Mouse (Mus musculus) gastrocnemius, adult 2 months (tissue): Measurements from ENCODE around the gene Sertad2. TPM values are rescaled to one million over a fixed set of nuclear protein-coding genes. Genes with fewer than 3 reads are reported as not detected.

Source experiments
- DNase-seq: peaks from one replicate; pipeline ENCODE4 v3.0.0; 2022
- H3K27ac ChIP-seq: fragments of 200-600 bp; 2 replicates; pipeline ENCODE4 v1.8.1; 2022; ENCODE audit warnings: mild to moderate bottlenecking
- H3K4me3 ChIP-seq: fragments of 200-600 bp; 2 replicates; pipeline ENCODE4 v1.8.1; 2022; ENCODE audit warnings: mild to moderate bottlenecking, moderate library complexity
- CTCF ChIP-seq: fragments of 200-600 bp; IDR thresholded peaks from 2 replicates; pipeline ENCODE4 v1.8.1; 2022; ENCODE audit warnings: antibody characterized with exemption, mild to moderate bottlenecking, moderate library complexity
- intact Hi-C: fragments of 180-260 bp; cut with DNase I; formaldehyde crosslinking; loops from one replicate; pipeline ENCODE4 v1.15.1; 2025
- long read RNA-seq, 2 experiments: library from polyadenylated mRNA; stranded (forward); transcript quantifications; one replicate each; pipeline ENCODE4 v2.0.0; 2021
- total RNA-seq, 2 experiments: library from RNA; stranded (reverse); gene quantifications; 2 replicates each; pipeline ENCODE4 v1.2.3; 2021

The Sertad2 gene
- total RNA-seq = 10 to 100 TPM; 10.3 to 13.7 TPM
- long read RNA-seq, experiment 1, partial matches to known transcripts = 0 of 19 reads
- long read RNA-seq, experiment 1, other reads (novel, unspliced or antisense) = 19 of 19 reads
- long read RNA-seq, experiment 2, partial matches to known transcripts = 0 of 23 reads
- long read RNA-seq, experiment 2, other reads (novel, unspliced or antisense) = 23 of 23 reads

DNA sequence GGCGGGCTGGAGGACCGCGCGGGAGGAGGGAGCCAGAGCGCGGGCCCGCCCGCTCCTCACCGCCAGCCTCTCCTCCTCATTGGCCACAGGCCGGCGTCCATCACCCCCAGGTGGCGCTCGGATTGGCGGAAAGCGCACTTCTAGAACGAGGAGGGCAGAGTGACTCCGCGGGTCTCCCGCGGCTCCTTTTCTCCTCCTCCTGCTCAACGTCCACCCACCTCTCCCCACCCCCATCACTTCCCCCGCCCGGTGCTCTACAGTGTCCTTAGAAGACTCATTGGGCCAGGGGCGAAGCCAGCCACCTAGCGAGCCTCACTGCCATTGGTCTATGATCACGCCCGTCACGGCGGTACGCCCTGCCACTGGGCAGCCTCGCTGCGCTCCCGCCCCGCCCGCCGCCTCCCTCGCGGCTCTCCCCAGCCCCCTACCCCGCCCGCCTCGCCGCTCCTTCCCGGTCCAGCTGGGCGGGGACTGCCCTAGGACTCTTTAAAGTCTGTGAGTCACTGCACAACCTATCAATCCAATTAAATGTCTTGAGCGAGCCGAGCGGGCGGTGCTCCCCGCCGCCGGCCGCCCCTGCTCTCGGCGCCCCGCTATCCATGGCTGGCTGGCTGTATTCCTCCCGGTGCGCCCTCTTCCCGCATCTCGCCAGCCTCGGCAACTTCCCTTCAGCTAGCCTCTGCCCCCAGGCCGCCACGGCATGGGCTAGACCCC is at the start of gene Sertad2:
TSS of gene Sertad2 (plus strand) at position 515 of the 714 bp plus-strand sequence.
- no peak for TF ChIP-seq CTCF
- intact Hi-C loops = loop anchor here (1.0 to 10.0 kb wide), 3 partner anchors 66 to 338 kb away; partner anchors contain the start of gene Rab1a
- peak; percentile 100 for DNase-seq
- Histone ChIP-seq H3K27ac (peak within 1 kb of the TSS; percentile 97), H3K4me3 (peak within 1 kb of the TSS; percentile 99)

DNA sequence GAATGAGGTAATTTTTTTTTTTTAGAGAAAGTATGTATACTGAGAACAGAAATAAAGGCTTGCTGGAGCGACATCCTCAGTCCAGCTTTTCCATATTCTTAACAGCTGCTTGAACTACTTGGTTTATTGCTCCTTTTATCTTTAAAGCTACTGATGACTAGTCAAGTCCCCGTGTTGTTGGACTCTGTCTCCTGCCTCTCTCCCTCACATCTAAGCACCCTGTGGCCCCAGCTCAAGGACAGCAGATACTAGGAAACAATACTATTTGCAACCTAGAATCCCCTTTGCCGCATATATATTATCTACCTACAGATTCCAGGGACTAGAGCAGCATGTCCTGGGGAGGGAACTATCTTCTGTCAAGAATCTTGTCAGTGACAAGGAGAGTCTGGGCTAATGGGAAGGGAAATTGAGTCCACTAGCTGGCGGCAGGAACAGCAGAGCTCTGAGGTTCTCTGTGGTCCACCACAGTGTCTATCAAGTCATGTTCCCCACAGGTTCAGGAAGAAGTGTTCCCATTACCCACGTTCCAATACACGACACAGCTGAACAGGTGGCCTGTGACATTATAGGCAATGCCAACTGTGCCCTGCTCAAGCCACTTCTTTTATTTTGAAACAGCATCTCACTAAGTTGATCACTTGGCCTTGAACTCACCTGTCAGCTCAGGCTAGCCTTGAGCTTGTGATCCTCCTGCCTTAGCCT is 49.0 kb upstream of the Sertad2 start:
- no peak overlapping the region for H3K27ac ChIP-seq
- no peak overlapping the region for H3K4me3 ChIP-seq
- TF ChIP-seq CTCF = no peak
- DNase-seq = no peak
- intact Hi-C loops = no loop called here

DNA sequence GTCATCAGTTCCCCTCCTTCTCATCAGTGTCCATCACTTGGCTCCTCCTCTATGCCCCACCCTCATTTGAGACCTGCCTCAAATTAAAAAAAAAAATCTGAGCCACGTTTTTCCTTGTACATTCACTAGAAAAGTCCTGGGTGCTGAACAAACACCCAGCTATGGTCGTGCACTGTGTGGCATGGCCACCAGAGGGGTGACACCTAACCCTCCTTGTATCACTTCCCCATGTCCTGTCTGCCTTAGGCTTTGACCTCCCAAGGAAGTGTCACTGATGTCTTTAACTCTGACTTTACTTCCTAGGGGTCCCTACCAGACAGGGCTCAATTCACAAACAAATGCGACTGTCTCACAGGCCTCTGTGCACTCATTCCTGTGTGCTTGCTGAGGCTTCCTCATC is 42.5 kb upstream of the Sertad2 start:
- Histone ChIP-seq H3K27ac (no peak overlapping the region), H3K4me3 (no peak overlapping the region)
- no peak for DNase-seq
- intact Hi-C loops = no loop called here
- TF ChIP-seq CTCF = peak; percentile 19; the same call in 1 of the 2 replicates

DNA sequence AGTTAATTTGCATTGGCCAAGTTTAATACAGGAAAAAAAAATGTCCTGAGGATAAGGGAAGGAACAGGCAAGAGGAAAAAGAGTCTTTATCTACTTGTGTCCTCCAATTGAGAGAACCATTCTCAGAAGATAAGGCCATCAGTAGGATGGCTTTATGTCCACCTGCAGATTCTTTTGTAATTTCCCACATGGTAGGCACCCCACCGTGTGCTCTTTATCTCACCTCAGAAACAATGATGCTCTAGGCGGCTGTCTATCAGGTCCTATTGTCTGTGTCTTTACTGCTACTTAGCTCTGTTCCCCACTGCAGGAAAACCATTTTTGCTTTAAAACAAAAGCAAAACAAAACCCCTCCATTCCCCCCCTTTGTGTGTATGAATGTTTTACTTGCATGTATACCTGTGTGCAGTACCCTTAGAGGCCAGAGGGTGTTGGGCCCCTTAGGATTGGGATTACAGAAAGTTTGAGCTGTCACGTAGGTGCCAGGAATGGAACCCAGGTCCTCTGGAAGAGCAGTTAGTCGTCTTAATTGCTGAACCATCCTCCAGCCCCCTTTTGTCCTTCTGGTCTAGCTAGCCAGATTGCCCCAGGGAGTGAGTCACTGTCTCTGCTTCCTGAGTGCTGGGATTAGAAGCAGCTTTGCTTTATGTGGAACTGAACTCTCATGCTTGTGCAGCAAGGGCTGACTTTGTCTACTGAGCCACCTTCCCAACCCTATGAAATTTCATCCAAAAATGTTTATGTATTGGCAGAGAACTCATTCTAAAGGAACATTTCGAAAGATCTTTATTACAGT is 41.7 kb upstream of the Sertad2 start:
- intact Hi-C loops = no loop called here
- no peak for DNase-seq
- Histone ChIP-seq H3K27ac (no peak overlapping the region), H3K4me3 (no peak overlapping the region)
- no peak for TF ChIP-seq CTCF

DNA sequence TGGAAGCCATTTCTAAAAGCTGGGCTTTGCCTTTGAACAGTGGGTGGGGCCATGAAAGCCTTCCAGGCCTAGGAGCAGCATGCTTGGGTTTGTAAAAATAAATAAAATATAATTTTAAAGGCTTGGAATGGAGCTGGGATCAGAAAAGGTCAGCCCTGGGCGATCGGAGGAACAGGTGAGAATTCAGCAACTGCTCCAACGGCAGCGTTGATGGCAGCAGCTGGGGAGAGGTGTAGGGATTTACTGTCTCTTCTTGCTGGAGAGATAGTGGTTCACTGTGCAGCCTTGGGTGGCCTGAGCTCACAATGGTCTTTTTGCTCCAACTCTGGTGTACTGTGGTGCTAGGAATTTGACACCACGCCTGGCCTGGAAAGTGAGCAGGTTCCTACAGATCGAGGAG is 29.5 kb upstream of the Sertad2 start:
- intact Hi-C loops = no loop called here
- no peak for TF ChIP-seq CTCF
- DNase-seq = no peak

DNA sequence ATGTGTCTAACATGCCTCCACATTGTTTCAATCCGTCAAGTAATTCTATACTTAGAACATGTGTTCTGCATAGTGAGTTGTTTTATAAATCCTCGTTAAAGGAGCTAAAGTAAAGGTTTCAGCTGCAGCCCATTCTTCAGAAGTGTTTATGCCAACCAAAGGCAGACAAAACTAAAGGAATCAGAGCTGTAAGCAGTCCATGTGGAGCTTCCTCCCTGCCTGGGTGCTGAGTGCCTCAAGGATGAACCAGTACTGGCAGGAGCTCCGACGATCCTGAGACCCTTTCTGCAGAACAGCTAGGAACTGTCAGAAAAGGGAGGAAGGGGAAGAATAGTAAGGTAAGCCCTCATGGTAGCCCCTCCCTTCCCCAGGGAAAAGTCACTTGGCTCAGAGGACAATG is 28.3 kb upstream of the Sertad2 start:
- intact Hi-C loops = no loop called here
- H3K27ac ChIP-seq = no peak overlapping the region
- no peak overlapping the region for H3K4me3 ChIP-seq
- DNase-seq = no peak
- no peak for TF ChIP-seq CTCF

More for the DNA sequence above, 29.5 kb upstream of the Sertad2 start:
- Histone ChIP-seq H3K27ac (no peak overlapping the region), H3K4me3 (no peak overlapping the region)

DNA sequence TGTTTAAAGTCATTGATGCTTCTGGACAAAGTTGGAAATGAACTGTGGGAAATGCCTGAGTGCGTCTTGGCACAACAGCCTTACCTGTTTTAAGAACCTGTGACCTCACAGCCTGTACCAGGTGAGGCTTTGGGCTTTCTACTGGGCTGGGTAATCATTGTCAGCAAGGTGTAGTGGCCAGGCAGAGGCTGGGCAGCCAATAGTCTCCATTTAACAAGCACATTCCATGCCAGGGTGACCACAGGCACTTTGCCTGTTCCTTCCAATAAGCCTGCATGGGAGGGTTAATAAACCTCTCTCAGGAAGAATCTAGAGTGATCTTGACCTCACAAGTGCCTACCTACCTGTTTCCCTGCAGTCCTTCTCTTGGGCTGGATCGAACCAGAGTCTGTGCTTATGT is 21.7 kb upstream of the Sertad2 start:
- intact Hi-C loops = no loop called here
- no peak for TF ChIP-seq CTCF
- no peak overlapping the region for H3K27ac ChIP-seq
- DNase-seq = no peak
- H3K4me3 ChIP-seq = no peak overlapping the region

DNA sequence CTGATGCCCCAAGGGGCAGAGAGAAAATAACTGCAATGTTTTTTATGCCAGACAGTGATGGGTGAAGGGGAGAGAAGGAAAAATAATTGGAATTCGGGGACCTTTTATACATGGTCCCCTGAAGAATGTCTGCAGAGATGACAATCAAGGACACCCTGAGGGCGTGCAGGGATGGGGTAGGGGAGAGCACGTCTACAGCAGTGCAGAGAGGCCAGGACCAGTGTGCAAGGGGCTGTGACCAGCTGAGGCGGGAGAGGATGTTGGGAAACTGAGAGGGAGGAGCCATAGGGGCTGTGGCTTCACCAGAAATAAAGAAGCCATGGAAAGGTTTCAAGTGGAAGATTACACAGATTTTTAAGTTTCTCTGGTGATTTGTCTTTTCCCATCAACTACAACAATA is 20.3 kb upstream of the Sertad2 start:
- intact Hi-C loops = no loop called here
- Histone ChIP-seq H3K27ac (no peak overlapping the region), H3K4me3 (no peak overlapping the region)
- no peak for DNase-seq
- TF ChIP-seq CTCF = no peak

DNA sequence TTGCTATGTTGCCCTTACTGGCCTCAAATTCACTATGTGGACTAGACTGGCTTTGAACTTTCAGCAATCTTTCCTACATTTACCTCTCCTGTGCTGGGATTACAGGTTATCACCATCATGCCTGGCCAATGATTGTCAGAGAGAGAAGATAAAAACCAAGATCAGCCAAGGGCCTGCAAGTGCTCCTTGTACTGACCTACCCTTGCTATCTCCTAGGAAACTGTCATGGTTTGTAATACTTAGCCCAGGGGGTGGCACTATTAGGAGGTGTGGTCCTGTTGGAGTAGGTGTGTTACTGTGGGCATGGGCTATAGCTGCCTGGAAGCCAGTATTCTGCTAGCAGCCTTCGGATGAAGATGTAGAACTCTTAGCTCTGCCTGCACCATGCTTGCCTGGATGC is 18.6 kb upstream of the Sertad2 start:
- TF ChIP-seq CTCF = no peak
- intact Hi-C loops = no loop called here
- Histone ChIP-seq H3K27ac (no peak overlapping the region), H3K4me3 (no peak overlapping the region)
- DNase-seq = no peak

DNA sequence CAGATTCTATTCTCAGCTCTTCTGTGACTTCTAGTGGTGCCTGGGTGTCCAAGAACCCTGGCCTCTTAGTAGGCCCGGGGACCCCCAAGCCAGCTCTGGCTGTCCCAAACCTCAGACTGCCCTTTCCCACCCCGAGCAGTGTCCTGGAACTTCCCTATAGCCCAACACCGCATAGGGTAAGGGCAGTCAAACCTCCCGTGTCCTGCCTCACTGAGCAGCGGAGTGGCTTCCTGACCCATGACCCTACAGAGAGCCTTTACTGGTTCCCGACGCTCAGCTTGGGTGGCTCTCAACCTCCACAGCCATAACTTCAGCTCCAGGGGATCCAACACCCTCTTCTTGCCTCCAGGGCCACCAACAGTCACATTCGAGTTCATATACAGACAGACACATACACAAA is 17.1 kb upstream of the Sertad2 start:
- no peak for TF ChIP-seq CTCF
- Histone ChIP-seq H3K27ac (no peak overlapping the region), H3K4me3 (no peak overlapping the region)
- DNase-seq = no peak
- intact Hi-C loops = no loop called here

DNA sequence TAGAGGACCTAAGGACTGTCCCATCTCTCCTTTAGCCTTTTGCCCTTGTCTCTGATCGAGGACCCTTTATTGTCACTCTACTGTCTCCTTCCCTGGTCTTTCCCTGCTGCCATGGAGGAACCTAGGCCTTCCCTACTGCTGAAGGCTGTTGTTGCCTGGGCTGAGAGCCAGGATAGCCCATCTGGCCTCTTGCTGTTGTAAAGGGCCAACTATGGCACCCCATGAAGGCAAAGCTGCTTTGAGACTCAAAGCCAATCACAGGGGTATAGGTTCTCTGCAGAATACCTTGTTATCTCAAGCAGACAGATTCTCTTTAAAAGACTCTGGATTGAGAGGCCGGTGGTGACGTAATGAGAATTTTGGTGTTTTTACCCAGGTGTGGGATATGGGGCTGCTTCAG is 15.2 kb upstream of the Sertad2 start:
- H3K4me3 ChIP-seq = no peak overlapping the region
- intact Hi-C loops = no loop called here
- no peak overlapping the region for H3K27ac ChIP-seq
- no peak for TF ChIP-seq CTCF
- DNase-seq = no peak

DNA sequence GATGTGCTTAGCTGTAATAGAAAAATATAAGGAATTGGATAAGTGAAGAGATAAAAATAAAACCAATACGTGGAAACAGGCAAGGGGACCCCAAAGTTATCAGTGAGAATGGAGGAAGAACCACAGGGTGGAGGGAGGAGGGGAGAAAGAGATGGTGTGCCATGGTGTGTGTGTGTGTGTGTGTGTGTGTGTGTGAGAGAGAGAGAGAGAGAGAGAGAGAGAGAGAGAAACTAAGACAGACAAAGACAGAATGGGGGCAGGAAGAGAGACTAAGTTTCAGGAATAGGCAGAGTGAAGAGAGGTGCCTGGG is 11.4 kb upstream of the Sertad2 start:
- peak overlapping the region; percentile 83 for H3K27ac ChIP-seq
- no peak for TF ChIP-seq CTCF
- intact Hi-C loops = no loop called here
- H3K4me3 ChIP-seq = peak overlapping the region; percentile 79
- DNase-seq = no peak
